Mouse (Mus musculus): ENCODE measurements at regions not wholly inside any gene's neighbourhood (a gene's known extent, or its start where the extent isn't known, plus 50 kb on each side); places are given as distances from the start of the nearest gene placed in this dataset.

DNA sequence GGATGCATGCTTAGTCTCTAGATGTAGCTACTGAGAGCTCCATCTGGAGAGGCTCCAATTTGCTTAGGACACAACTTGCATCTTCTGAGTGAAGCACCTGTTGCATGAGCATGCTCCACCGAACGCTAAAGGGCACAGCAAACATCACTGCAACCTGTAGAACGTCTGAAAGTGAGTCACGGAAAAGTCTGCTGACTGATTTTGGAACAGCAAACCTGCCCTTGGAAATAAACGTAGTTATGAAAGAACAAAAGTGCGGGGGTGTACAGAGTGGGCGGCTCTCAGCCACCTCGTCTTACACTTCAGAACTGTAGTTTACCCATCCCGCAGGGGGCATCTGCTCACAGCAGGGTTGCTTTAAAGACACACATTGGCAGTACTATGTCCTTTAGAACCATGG, 97.0 kb upstream of the Rxylt1 start:
- DNase-seq (ENCODE audit: low read depth), result no peak

DNA sequence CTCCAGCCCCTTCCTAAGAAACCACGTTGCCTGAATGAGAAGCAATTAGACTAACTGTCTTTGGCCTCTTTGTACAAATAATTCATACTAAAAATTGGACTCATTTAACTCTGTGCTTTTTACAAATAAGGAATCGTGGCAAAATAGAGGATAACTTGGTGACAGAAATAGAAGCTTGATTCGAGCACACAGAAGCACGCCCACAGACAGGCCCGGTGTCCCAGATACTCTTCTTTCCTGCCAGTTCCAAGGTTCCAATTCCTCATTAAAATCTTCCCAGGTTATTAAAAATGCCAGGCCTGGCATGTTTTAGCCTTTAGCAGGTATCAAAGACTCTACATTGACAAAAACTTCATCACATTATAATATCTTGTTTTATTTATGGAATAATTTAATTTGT, 96.2 kb upstream of the Rxylt1 start:
- DNase-seq (ENCODE audit: low read depth), result no peak

GRCm38 (mm10) chr10:122185152-122185745, 88.1 kb upstream of the Rxylt1 start:
- DNase-seq (ENCODE audit: low read depth), result no peak

GRCm38 (mm10) chr10:122183025-122183424, 85.9 kb upstream of the Rxylt1 start:
- no peak for DNase-seq (ENCODE audit: low read depth)

- no peak for DNase-seq (ENCODE audit: low read depth)
These were observed 51.9 kb upstream of the Rxylt1 start for GRCm38 (mm10) chr10:122149038-122149437.

GRCm38 (mm10) chr10:122148609-122149008, 51.4 kb upstream of the Rxylt1 start:
- no peak for DNase-seq (ENCODE audit: low read depth)
